Mouse (Mus musculus) urinary bladder, postnatal 25 days (tissue): ENCODE results near the gene Pramef25.
"Not testable (repeated sequence)": the region's sequence is repeated elsewhere in the genome, so short reads cannot be mapped to it uniquely, and the experiment has no call there.

Source experiments
- DNase-seq: peaks from one replicate; pipeline ENCODE4 v3.0.0; 2022; ENCODE audit warnings: low spot score

Gene Pramef25

DNA sequence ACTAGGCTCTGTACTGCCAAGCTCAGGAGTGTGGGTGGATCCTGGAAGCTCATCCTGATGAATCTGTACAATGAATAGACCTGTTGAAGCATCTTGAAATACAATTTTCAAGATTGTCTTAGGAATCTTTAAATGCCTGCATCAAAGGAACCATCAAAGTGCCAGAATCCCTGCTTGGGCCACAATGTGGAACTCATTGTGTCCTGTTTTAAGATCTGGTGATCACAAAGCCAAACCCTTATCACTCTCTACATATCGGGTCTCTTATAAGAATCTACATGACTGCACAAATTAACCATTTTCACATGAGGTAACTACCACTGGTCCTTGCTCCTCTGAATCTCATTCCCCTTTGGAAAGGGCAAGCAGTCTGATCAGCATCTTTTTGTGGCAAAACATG is at the start of gene Pramef25:
Pramef25 (minus strand) TSS at position 101 of the 400 bp plus-strand sequence.
- DNase-seq: not testable (repeated sequence)

DNA sequence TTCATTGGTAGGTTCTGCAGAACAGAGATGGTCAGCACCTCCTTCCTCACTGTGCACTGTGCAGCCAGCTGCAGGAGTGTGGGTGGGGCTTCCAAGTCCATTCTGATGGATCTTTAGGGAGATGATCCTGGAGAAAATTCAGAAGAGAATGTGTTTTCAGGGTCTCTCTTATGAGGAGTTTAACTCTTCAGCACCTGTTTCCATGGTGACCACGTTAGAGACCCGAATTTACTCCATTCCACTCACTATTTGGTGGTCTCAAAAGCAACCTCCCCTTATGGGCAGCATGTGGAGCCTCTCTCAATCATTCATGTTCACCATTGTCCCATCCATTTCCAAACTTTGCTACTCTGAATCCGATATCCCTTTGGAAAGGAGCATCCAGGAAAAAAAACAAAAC is 43.5 kb upstream of the Pramef25 start, which contains the start of gene Pramef17:
Pramef17 (minus strand) TSS at position 101 of the 400 bp plus-strand sequence.
- DNase-seq: not testable (repeated sequence)

DNA sequence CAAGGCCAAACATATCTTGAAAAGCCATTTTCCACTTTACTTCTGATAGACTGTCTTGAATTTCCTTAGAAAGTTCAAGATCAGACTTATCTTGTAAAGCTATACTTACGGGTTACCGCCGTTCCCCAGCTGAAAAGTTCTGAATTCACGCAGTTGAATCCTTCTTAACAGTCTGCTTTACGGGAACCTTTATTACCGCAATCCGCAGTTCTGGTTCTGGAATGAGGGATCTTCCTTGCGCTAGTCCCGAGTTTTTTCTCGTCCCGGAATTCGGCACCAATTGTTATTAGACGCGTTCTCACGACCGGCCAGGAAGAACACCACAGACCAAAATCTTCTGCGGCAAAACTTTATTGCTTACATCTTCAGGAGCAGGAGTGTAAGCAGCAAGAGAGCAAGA is 37.3 kb upstream of the Pramef25 start:
- peak; percentile 61 for DNase-seq

DNA sequence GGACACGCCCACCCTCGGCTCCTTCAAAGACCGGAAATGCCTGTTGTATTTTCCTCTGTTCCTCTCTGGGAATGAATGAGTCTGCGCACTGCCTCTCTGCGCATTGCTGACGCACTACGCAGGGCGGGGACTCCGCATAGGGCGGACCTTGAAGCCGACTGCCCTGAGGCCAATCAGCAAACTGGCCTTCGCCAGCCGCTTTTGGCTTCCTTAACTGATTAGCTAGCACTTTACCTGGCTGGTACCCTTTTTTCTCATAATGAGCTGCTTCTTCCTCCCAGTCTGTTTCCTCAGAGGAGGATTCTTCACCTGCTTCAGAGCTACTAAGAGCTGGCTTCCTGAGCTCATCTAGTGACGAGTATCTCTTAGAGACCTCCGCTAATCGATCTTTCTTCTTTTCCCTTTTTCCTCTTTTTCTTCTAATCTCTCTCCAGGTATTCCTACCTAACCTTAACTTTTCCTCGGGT is 36.7 kb upstream of the Pramef25 start:
- peak; percentile 45 for DNase-seq

DNA sequence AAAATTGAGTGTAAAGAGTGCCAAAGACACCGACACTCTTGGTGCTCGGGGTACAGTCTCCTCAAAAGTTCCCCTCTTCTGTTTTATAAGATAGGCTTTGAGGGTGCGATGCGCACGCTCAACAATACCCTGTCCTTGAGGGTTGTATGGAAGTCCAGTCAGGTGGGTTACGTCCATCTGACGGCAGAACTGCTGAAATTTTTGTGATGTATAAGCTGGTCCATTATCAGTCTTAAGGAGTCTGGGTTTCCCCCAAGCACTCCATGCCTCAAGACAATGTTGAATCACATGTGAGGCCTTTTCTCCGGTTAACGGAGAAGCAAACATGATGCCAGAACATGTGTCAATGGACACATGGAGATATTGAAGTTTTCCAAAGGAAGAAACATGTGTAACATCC is 34.9 kb upstream of the Pramef25 start:
- peak; percentile 31 for DNase-seq

DNA sequence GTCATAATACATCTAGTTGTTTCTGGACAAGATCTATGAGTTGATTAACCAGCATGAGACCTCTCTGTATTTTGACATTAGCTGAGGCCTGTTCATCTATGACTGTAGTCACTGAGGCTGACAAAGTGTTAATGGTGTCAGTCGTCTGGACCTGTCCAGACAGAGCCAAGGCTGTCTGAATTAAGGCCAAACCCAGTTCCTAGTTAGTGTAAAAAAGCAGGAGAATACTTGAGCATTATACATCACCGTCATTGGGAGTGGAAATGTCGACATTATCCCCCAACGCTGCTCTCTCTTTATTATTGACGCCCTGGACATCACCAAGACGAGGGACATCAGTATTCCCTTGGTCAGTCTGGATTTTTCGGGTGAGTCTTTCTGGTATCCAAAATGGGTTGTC is 34.3 kb upstream of the Pramef25 start:
- peak; percentile 12 for DNase-seq

DNA sequence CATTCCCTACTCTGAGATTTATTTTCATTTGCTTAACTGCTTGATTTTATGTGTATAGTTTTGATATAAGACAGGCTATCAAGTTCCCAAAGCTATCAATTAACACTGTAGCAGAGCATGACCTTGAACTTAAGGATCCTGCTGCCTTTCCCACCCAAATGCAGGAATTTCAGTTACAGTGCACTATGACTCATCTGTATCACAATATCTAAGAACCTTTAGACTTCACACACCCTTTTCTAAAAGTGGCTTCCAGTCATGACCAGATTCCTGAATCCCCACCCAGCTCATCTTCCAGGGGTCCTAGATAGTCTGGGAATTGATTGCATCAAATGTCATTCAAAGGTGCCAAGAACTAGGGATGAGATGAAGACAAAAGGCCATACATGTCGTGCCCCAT is 32.6 kb upstream of the Pramef25 start:
- DNase-seq: not testable (repeated sequence)

DNA sequence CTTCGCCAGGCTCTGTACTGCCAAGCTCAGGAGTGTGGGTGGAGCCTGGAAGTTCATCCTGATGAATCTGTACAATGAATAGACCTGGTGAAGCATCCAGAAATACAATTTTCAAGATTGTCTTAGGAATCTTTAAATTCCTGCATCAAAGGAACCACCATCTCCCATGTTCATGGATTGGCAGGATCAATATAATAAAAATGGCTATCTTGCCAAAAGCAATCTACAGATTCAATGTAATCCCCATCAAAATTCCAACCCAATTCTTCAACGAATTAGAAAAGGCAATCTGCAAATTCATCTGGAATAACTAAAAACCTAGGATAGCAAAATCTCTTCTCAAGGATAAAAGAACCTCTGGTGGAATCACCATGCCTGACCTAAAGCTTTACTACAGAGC is 16.0 kb upstream of the Pramef25 start, which contains the start of gene Gm13101:
Gm13101 (minus strand) TSS at position 101 of the 400 bp plus-strand sequence.
- DNase-seq: not testable (repeated sequence)

DNA sequence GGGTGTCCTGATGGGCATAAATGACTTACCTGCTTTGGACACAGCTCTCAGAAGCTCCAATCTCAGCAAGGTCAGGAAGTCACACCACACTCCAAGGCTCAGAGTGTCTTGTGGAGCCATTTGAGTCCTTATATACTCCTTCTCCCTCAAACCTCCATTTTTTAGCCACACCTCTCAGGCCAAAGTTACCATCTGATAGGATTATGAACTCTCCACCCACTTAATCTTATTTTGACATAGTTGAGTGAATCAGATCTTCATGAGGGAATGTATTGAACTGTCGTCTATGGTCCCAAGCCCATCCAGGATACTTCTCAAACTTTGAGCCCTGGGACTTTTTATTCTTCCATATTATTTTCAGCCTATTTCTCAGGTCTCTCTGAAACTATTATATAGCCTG is 50.5 kb downstream of the Pramef25 start, which contains the start of gene Pramef6:
Pramef6 (minus strand) TSS at position 101 of the 400 bp plus-strand sequence.
- DNase-seq: not testable (repeated sequence)
